In the genomic region with DNA sequence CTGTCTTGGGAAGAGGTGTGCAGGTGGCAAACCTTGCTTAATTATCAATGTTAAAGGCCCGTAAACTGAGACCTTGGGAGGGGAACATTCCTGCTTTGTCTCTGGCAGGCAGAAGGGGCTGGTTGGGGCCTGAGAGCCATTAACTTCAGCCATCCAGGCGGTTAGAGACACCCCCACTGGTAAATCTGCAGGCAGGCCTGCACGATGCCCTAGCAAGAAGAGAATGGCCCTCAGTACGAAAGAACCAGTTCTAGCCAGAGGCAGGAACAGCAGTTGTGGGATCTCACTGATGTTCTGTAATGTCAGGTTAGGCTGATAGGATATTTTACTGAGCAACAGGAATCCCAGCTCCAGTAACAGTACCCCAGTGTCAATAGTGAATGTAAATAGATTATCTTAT, we compare ENCODE assay signal across 14 mouse cellular contexts.
DNase-seq lines count a peak whose midpoint lies in the region; ATAC-seq lines count a peak whose summit lies in the region.
"Had no signal": no experiment of that assay in that cellular context is flagged by ENCODE, and none has a peak within 500 bp of the region (broad histone marks: within the 10 kb centered on the region; RNA-seq: fewer than 3 reads in every experiment).

No protein-coding gene starts in this region.

- no peak overlapping the region for H3K9ac ChIP-seq in kidney, embryonic 15.5 days
- no peak overlapping the region for H3K9ac ChIP-seq in embryonic facial prominence, embryonic 14.5 days (ENCODE audit: low read depth, low read length)
- H3K9ac ChIP-seq in intestine, embryonic 16.5 days (ENCODE audit: low read depth, low read length), result 0 out of 2 replicates have a peak overlapping the region, but pooled peaks have one; percentile 23
- H3K9ac ChIP-seq in stomach, embryonic 14.5 days (replicated peaks; ENCODE audit: low read depth, low read length), result no peak overlapping the region
- H3K9ac ChIP-seq: limb, embryonic 13.5 days; liver, embryonic 15.5 days had no signal

- peaks cover 21% of the 10 kb centered on the region for H3K4me1 ChIP-seq in kidney, embryonic 15.5 days
- H3K4me1 ChIP-seq in embryonic facial prominence, embryonic 14.5 days (ENCODE audit: control insufficient read depth, insufficient read depth, low read length), result no peaks in the 10 kb centered on the region; the same call in 1 of the 2 replicates
- H3K4me1 ChIP-seq in intestine, embryonic 16.5 days (ENCODE audit: control insufficient read depth, insufficient read depth, low read length), result peaks cover 6% of the 10 kb centered on the region
- no peaks in the 10 kb centered on the region for H3K4me1 ChIP-seq in stomach, embryonic 14.5 days (ENCODE audit: control insufficient read depth, insufficient read depth, low read length)
- H3K4me1 ChIP-seq: liver, embryonic 15.5 days; midbrain, embryonic 10.5 days had no signal

- no peak overlapping the region for H3K4me2 ChIP-seq in kidney, embryonic 15.5 days
- H3K4me2 ChIP-seq in embryonic facial prominence, embryonic 14.5 days (ENCODE audit: low read depth, low read length), result no peak overlapping the region
- H3K4me2 ChIP-seq in intestine, embryonic 16.5 days (ENCODE audit: low read depth, low read length), result no peak overlapping the region
- no peak overlapping the region for H3K4me2 ChIP-seq in stomach, embryonic 14.5 days (replicated peaks; ENCODE audit: low read depth, low read length)
- H3K4me2 ChIP-seq: limb, embryonic 13.5 days; liver, embryonic 15.5 days had no signal

- DNase-seq in kidney, adult 18-20 months, result no peak
- peak; percentile 16 for DNase-seq in embryonic facial prominence, embryonic 14.5 days (ENCODE audit: low spot score)
- no peak for DNase-seq in spleen, postnatal 4 days (ENCODE audit: low spot score in 2 of 2)
- no peak for DNase-seq in heart, postnatal 25 days (ENCODE audit: low spot score)
- DNase-seq: cerebellum, adult 8-10 months; right cerebral cortex, postnatal 25 days; thymus, adult 18-20 months had no signal

- intact Hi-C loops in heart, postnatal 25 days (cut with DNase I), result no loop called here

- 32% methylated on average over 4 of the region's 4 CpGs for WGBS in kidney, embryonic 15.5 days
- WGBS in embryonic facial prominence, embryonic 14.5 days, result 57% methylated on average over 4 of the region's 4 CpGs
- WGBS in intestine, embryonic 16.5 days, result 24% methylated on average over 4 of the region's 4 CpGs
- 59% methylated on average over 4 of the region's 4 CpGs for WGBS in stomach, embryonic 14.5 days

- H3K9me3 ChIP-seq in kidney, embryonic 15.5 days (replicated peaks), result no peaks in the 10 kb centered on the region
- no peaks in the 10 kb centered on the region for H3K9me3 ChIP-seq in embryonic facial prominence, embryonic 14.5 days (ENCODE audit: control insufficient read depth, low read length)
- no peaks in the 10 kb centered on the region for H3K9me3 ChIP-seq in intestine, embryonic 16.5 days (ENCODE audit: control insufficient read depth, low read length)
- no peaks in the 10 kb centered on the region for H3K9me3 ChIP-seq in stomach, embryonic 14.5 days (ENCODE audit: control insufficient read depth, low read depth, low read length)
- H3K9me3 ChIP-seq: limb, embryonic 13.5 days; liver, embryonic 15.5 days; midbrain, embryonic 10.5 days had no signal

- no peaks in the 10 kb centered on the region for H3K27me3 ChIP-seq in kidney, embryonic 15.5 days
- H3K27me3 ChIP-seq in embryonic facial prominence, embryonic 14.5 days (replicated peaks; ENCODE audit: control insufficient read depth, insufficient read depth, low read length), result no peaks in the 10 kb centered on the region
- H3K27me3 ChIP-seq in intestine, embryonic 16.5 days (replicated peaks; ENCODE audit: control insufficient read depth, insufficient read depth, low read length), result no peaks in the 10 kb centered on the region
- H3K27me3 ChIP-seq in stomach, embryonic 14.5 days (ENCODE audit: control insufficient read depth, insufficient read depth, low read length), result no peaks in the 10 kb centered on the region
- H3K27me3 ChIP-seq: limb, embryonic 13.5 days; liver, embryonic 15.5 days had no signal

- ATAC-seq in kidney, embryonic 15.5 days (replicated peaks; ENCODE audit: low FRiP score), result peak; percentile 64
- ATAC-seq in embryonic facial prominence, embryonic 14.5 days (ENCODE audit: low read depth), result peak; percentile 65; the same call in 1 of the 2 replicates
- ATAC-seq in intestine, embryonic 16.5 days, result peak; percentile 58
- ATAC-seq in stomach, embryonic 14.5 days (ENCODE audit: insufficient number of reproducible peaks, insufficient read depth, low FRiP score, low read depth), result no peak; the same call in 1 of the 2 replicates
- ATAC-seq: forebrain, embryonic 16.5 days had no signal

- H3K4me3 ChIP-seq in kidney, embryonic 15.5 days (replicated peaks), result no peak overlapping the region
- H3K4me3 ChIP-seq in embryonic facial prominence, embryonic 14.5 days (ENCODE audit: low read depth, low read length), result no peak overlapping the region
- no peak overlapping the region for H3K4me3 ChIP-seq in intestine, embryonic 16.5 days (ENCODE audit: low read length)
- H3K4me3 ChIP-seq in stomach, embryonic 14.5 days (ENCODE audit: low read depth, low read length), result no peak overlapping the region
- H3K4me3 ChIP-seq: limb, embryonic 13.5 days; liver, embryonic 15.5 days; midbrain, embryonic 10.5 days had no signal

- H3K36me3 ChIP-seq in kidney, embryonic 15.5 days, result no peaks in the 10 kb centered on the region
- no peaks in the 10 kb centered on the region for H3K36me3 ChIP-seq in embryonic facial prominence, embryonic 14.5 days (ENCODE audit: control insufficient read depth, insufficient read depth, low read length)
- no peaks in the 10 kb centered on the region for H3K36me3 ChIP-seq in intestine, embryonic 16.5 days (ENCODE audit: control insufficient read depth, insufficient read depth, low read length)
- no peaks in the 10 kb centered on the region for H3K36me3 ChIP-seq in stomach, embryonic 14.5 days (ENCODE audit: control insufficient read depth, insufficient read depth, low read length)
- H3K36me3 ChIP-seq: limb, embryonic 13.5 days; liver, embryonic 15.5 days; midbrain, embryonic 10.5 days had no signal

- H3K27ac ChIP-seq in kidney, embryonic 15.5 days, result peak overlapping the region; percentile 89
- no peak overlapping the region for H3K27ac ChIP-seq in embryonic facial prominence, embryonic 14.5 days (replicated peaks; ENCODE audit: low read depth, low read length)
- peak overlapping the region; percentile 88 for H3K27ac ChIP-seq in intestine, embryonic 16.5 days (ENCODE audit: low read length)
- H3K27ac ChIP-seq in stomach, embryonic 14.5 days (ENCODE audit: low read length), result peak overlapping the region; percentile 94
- H3K27ac ChIP-seq: limb, embryonic 13.5 days; liver, embryonic 15.5 days; midbrain, embryonic 10.5 days had no signal
